Mouse (Mus musculus) kidney, postnatal 4 days (tissue): ENCODE measurements around the gene Sept12.

Experiments used
- DNase-seq, 2 experiments: peaks; one replicate each; pipeline ENCODE4 v3.0.0; 2021; ENCODE audit warnings: mixed read lengths in 2 of 2

Gene Sept12

GRCm38 (mm10) chr16:4997553-4997952 lies at the start of gene Sept12:
Gene Sept12 (minus strand): TSS chr16:4997852.
- DNase-seq = peak; percentile 23 to 27

DNA sequence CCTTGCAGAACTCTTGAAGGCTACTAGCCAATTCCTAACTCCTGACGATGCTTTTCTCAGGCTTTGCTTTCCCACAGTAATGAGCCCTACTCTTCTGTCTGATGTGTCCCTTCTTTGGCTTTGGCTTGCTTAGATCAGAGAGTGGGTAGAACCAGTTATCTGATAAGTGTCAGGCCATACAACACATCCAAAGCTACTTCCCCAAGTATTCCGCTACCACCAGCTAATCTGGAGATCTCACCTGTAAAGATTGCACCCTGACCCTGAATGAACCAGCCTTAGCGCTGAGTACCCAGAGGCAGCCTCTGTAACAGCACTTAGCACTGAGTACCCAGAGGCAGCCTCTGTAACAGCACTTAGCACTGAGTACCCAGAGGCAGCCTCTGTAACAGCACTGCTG lies 47.7 kb upstream of the Sept12 start:
- DNase-seq = no peak

- no peak for DNase-seq
Observed at GRCm38 (mm10) chr16:5036649-5037234, 39.1 kb upstream of the Sept12 start.

DNA sequence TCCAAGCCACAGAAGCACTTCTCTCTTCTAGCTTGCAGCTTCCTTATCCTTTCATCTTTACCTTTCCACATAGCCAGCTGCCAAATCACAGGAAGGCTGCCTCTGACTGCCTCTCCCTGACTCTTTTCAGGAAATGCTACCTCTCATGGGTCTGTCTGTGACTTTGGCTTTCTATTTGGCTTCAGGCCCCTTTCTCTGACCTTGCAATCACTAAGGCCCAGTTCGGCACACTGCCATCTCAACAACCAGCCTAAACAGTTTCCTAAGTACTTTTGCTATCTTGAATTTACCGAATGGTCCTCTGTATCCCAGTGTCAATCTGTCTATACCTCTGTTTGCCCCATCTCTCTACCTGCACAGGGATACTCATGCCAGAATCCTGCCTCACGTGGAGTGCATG lies 37.9 kb upstream of the Sept12 start:
- DNase-seq = no peak

DNA sequence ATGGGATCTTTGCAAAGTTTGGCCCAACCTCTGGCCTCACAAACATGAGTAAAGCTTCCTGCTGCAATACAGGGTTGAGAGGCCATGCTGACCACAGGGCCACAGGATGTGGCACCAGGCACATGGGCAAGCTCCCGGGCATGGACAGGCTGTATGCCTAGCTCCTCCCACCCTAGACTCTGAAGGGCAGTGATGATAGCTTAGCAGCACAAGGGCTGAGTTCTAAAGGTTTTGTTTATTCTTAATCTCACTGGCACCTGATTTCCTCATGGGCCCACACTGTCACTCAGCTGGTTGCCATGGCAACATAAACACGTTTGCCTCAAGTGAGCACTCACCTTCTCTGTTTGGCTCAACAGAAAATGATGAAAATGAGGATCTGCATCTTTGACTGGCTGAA lies 32.2 kb upstream of the Sept12 start:
- no peak for DNase-seq

DNA sequence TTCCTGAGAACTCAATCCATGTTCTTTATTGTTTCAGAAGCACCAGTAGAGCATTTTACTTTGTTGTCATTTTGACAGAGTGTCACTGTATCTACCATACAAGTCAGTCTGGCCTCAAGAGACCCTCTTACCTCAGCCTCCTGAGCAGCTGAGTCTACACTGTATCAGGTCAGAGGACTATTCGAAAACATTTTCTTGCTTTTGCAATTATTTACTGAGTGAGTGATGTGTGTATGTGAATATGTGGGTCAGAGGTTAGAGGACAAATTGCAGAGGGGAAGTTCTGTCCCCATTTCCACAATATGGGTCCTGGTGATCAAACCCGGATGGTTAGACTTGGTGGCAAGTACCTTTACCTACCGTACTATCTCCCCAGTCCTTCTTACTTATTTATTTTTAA lies 26.4 kb upstream of the Sept12 start:
- no peak for DNase-seq

GRCm38 (mm10) chr16:5014578-5014977 lies 16.9 kb upstream of the Sept12 start:
- DNase-seq = no peak

DNA sequence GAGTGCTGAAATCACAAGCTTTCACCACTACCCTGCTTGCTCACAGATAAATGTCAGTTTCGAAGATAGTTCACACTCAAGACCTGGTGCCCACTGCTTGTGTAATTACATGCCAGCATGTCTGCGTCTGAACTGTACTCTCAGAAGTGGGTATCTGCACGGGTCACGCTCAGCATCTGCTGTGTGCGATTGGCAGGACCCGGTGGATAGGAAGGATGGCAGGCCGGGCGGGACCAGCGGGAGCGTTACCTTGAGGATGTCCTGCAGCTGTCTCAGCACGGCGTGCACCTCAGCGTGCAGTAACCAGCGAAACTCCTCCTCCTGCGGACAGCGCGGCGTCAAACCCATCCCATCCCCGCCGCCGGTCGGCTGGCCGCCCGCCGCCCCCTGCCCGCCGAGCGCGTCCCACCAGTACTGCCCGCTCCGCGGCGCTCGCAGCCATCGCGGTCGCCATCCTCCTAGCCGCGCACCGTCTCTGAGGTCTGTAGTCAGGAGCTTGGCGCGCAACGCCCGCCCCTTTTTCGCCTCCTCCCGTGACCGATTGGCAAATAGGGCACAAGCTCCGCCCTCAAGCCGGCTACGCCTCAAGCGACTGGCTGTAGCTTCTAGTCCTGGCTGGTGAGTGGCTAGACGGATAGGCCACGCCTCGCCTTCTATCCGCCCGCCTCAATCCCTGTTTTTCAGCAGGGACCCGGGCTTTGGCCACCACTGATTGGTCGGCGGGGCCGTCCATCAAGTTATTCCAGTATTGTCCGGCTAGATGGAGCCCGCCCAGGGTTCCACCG lies 15.6 kb upstream of the Sept12 start, which contains the start of gene Rogdi:
TSS of gene Rogdi (minus strand) at position 500 of the 785 bp plus-strand sequence.
- peak; percentile 98 to 99 for DNase-seq

- peak in 1 of 2 experiments; percentile 40 for DNase-seq
Observed at GRCm38 (mm10) chr16:5012036-5013005, 14.7 kb upstream of the Sept12 start.

DNA sequence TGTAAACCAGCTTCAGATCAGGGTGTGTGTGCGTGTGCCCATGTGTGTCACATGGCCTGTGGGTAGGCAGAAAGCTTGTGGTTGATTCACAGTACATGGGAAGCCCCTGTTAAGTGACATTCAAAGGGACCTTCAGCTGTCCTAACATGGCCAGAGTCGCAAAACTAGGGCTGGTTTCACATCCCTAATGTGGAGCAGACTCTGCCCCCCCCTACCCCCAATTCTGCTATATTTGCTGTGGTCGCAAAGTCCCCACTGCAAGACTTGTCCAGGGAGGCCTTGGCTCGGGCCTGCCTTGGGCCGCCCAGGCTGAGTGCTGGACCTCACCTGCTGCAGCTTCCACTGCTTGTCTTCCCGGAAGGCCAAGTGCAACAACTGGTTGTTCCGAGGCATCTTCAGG lies 13.6 kb upstream of the Sept12 start:
- DNase-seq = no peak

GRCm38 (mm10) chr16:5010371-5010935 lies 12.8 kb upstream of the Sept12 start:
- no peak for DNase-seq

DNA sequence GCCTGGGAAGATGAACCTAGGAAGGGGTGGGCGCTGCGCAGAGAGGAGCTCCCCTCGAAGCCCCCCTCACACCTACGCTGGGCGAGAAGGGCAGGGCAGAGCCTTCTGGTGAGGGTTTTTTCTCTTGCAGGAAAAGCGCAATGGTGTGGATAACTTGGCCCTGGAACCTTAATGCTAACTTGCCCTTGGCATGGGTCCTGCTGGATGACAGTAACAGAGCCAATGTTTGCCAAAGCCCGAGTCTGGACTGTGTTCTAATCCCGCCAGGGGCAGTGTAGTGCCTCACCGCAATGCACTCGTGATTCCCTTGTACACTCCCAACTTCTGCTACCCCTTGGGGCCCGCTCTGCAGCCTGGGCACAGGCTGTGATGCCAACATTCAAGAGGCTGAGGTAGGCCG lies 10.4 kb upstream of the Sept12 start:
- no peak for DNase-seq

GRCm38 (mm10) chr16:5007492-5007891 lies 9.8 kb upstream of the Sept12 start:
- no peak for DNase-seq

- DNase-seq = peak; percentile 70 to 79
Observed at GRCm38 (mm10) chr16:5007067-5007466, 9.4 kb upstream of the Sept12 start, which contains the start of gene Smim22. Gene Smim22 (plus strand): TSS chr16:5007288.

DNA sequence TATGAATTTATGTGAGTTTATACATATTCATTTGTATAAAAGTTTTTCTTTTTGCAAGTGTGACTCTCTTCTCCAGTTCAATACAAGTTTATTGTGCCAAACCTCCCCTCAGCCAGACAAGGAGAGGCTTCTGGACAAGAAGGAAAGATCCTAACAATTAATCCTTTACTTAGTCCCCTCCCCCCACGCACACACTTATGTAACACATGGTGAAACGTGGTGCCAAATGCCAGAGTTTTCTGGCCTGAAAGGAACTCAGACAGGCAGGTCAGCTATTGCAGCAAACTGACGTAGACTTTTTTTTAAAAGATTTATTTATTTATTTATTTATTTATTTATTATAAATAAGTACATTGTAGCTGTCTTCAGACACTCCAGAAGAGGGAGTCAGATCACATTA lies 3.0 kb upstream of the Sept12 start:
- DNase-seq = no peak

DNA sequence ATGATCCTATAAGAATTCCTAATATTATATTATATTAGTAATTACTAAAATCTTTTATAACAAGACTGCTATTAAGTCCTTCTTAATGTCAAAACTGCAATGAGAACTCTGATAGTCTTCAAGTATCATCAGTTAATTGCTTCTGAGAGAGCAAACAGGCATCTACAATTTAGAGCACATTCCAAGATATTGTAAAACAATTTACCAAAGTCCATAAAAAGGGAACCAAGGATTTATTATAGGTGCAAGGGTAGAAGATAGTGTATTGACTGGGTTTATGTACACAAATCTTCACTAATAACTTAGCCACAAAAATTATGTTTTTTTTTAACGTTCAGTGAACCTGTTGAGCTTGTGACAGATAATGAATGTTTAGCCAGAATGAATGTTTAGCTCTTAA lies 1.3 kb upstream of the Sept12 start:
- DNase-seq = no peak

DNA sequence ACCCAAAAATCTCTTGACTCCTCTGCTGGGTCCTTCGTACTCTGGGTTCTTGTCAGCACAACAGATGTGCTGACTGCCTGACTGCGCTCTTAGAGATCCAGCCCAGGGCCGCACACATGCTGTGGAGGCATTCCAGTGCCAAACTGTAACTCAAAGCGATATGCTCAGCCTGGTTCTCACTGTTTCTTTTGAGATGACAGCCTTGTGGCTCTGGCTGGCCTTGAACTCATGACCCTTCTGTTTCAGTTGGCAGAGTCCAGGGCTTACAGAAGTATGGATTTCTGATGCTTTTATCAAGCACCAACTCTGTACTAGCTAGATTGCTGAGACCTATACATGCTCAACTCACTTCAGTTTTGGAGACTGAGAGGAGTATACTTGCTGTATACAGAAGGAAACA lies 4.4 kb downstream of the Sept12 start:
- DNase-seq = no peak

- DNase-seq = no peak
Observed at GRCm38 (mm10) chr16:4984717-4985116, 12.9 kb downstream of the Sept12 start.

GRCm38 (mm10) chr16:4979755-4980380 lies 17.8 kb downstream of the Sept12 start:
- DNase-seq = peak; percentile 48 to 65

- DNase-seq = peak; percentile 14 to 44
Observed at GRCm38 (mm10) chr16:4978275-4979051, 19.2 kb downstream of the Sept12 start.

GRCm38 (mm10) chr16:4976180-4976579 lies 21.5 kb downstream of the Sept12 start:
- DNase-seq = no peak

DNA sequence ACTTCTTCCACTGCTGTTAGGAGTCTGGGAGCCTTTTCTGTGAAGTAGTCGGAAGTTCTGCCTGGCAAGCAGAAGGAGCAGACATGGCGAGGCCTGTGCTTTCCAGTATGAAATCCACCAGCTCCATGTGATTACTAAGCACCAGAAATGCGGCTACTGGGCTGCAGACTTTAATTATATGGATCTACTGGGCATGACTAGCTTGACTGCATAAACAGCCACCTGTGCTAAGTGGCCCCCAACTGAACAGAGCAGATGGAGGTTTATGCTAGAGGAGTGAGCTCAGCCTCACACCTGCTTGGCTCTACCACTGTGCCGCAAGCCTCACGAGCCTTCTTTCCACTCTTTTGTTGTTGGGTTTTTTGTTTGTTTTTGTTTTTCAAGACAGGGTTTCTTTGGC lies 23.1 kb downstream of the Sept12 start:
- no peak for DNase-seq
